Mouse (Mus musculus) liver, embryonic 14.5 days (tissue): ENCODE measurements around the gene Snrnp35. TPM values are rescaled to one million over a fixed set of nuclear protein-coding genes. Genes with fewer than 3 reads are reported as not detected.

Experiments
- ATAC-seq: fragments of 200-750 bp; cut with Nextera tagmentation; 2 replicates; pipeline ENCODE4 v1.8.0; 2017; ENCODE audit warnings: moderate number of reproducible peaks, mild to moderate bottlenecking, moderate library complexity; ENCODE audit not compliant: insufficient read depth
- DNase-seq, 3 experiments: peaks; one replicate each; pipeline ENCODE4 v3.0.0-alpha.2; 2012 to 2013; ENCODE audit warnings: low read depth in 3 of 3, low spot score in 3 of 3
- H3K27ac ChIP-seq: fragments of 300-500 bp; sonication (generic); 2 replicates; pipeline ENCODE4 v1.5.1; 2014; ENCODE audit warnings: moderate library complexity, mild to moderate bottlenecking, control low read depth, inconsistent platforms
- H3K27me3 ChIP-seq: fragments of 300-500 bp; sonication (generic); 2 replicates; pipeline ENCODE4 v1.6.1; 2014; ENCODE audit warnings: mild to moderate bottlenecking, low read length, moderate library complexity; ENCODE audit not compliant: control insufficient read depth, insufficient read depth
- H3K36me3 ChIP-seq: fragments of 300-500 bp; sonication (generic); replicated peaks from 2 replicates; pipeline ENCODE4 v1.6.1; 2014; ENCODE audit warnings: low read depth; ENCODE audit not compliant: control insufficient read depth, insufficient read depth
- H3K4me1 ChIP-seq, 2 experiments: fragments of 200-500 bp in 1 of 2; fragments of 300-500 bp in 1 of 2; sonication (generic) in 1 of 2; replicated peaks; 2 replicates each; pipeline ENCODE4 v1.6.1; 2012 to 2014; ENCODE audit warnings: antibody characterized with exemption in 1 of 2, inconsistent platforms in 1 of 2, low read length in 1 of 2; ENCODE audit not compliant: control insufficient read depth in 2 of 2, insufficient read depth in 2 of 2
- H3K4me2 ChIP-seq: fragments of 300-500 bp; sonication (generic); 2 replicates; pipeline ENCODE4 v1.6.1; 2014; ENCODE audit warnings: low read depth, mild to moderate bottlenecking, control low read depth, moderate library complexity
- H3K4me3 ChIP-seq, 2 experiments: fragments of 200-500 bp in 1 of 2; fragments of 300-500 bp in 1 of 2; sonication (generic) in 1 of 2; 2 replicates each; pipeline ENCODE4 v1.5.1; 2012 to 2014; ENCODE audit warnings: low read depth in 2 of 2, low read length in 2 of 2, mild to moderate bottlenecking in 2 of 2, control low read depth in 1 of 2, inconsistent platforms in 1 of 2, moderate library complexity in 1 of 2; ENCODE audit not compliant: insufficient read depth in 1 of 2
- H3K9ac ChIP-seq: fragments of 300-500 bp; sonication (generic); replicated peaks from 2 replicates; pipeline ENCODE4 v1.6.1; 2014; ENCODE audit warnings: mild to moderate bottlenecking, control low read depth, moderate library complexity
- H3K9me3 ChIP-seq: fragments of 300-500 bp; sonication (generic); 2 replicates; pipeline ENCODE4 v1.6.1; 2016; ENCODE audit warnings: low read length, mixed read lengths; ENCODE audit not compliant: control insufficient read depth
- CTCF ChIP-seq: IDR thresholded peaks from 2 replicates; pipeline ENCODE4 v1.5.1; 2016; ENCODE audit warnings: antibody characterized with exemption, low read depth, control low read depth
- EP300 ChIP-seq: IDR thresholded peaks from 2 replicates; pipeline ENCODE4 v1.6.1; 2016; ENCODE audit warnings: antibody characterized with exemption, low read depth
- WGBS: fragments of 180-500 bp; shearing (Covaris S2); extraction: QIAGEN DNeasy Blood & Tissue Kit; methylation state at CpG from one replicate; pipeline ENCODE4 v1.1.7; 2014; ENCODE audit not compliant: insufficient replicate concordance; 5-methylcytosine and 5-hydroxymethylcytosine counted together
- polyA plus RNA-seq, 2 experiments: library from polyadenylated mRNA; depleted of rRNA in 1 of 2; stranded (reverse) in 1 of 2; unstranded in 1 of 2; fragments of >200 nt; fragmentation: Nextera tagmentation in 1 of 2; extraction: Ambion mirVana in 1 of 2; gene quantifications; 2 replicates each; pipeline versions ENCODE4 v1.2.1 to v1.2.3; 2012 to 2014

The Snrnp35 gene
- polyA plus RNA-seq, 2 experiments, result 5.8 to 7.4 TPM

DNA sequence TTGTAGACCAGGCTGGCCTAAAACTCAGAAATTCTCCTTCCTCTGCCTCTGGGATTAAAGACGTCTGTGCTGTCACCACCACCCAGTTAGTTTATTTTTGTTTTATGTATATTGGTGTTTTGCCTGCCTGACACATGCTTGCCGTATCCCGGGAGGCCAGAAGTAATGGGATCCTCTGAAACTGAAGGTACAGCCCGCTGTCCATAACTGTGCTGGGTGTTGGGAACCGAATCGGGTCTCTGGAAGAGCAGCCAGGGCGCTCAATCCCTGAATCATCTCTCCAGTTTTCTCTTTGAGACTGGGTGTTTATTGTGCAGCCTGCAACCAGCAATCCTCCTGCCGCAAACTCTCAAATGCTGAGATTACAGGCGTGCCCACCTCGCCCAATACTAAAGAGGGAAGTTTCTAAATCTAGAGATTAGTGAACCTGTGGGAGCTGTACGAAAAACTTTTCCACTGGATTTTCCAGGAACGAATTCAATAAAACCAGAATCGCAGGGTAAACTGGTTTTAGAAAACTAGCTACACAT, 433 bp upstream of the Snrnp35 start:
- peaks cover 5 to 12% of the 10 kb centered on the region in 2 experiments for H3K4me1 ChIP-seq
- no peak for ATAC-seq
- no peaks in the 10 kb centered on the region for H3K36me3 ChIP-seq
- H3K9me3 ChIP-seq, result no peaks in the 10 kb centered on the region
- DNase-seq, result no peak
- peak overlapping the region; percentile 93 for H3K27ac ChIP-seq
- H3K27me3 ChIP-seq, result no peaks in the 10 kb centered on the region
- H3K9ac ChIP-seq, result peak overlapping the region; percentile 96
- peak overlapping the region; percentile 69 to 93 for H3K4me3 ChIP-seq
- H3K4me2 ChIP-seq, result peak overlapping the region; percentile 91
- WGBS, result 6% methylated on average over 13 of the region's 13 CpGs
- TF ChIP-seq CTCF (no peak), EP300 (no peak)

DNA sequence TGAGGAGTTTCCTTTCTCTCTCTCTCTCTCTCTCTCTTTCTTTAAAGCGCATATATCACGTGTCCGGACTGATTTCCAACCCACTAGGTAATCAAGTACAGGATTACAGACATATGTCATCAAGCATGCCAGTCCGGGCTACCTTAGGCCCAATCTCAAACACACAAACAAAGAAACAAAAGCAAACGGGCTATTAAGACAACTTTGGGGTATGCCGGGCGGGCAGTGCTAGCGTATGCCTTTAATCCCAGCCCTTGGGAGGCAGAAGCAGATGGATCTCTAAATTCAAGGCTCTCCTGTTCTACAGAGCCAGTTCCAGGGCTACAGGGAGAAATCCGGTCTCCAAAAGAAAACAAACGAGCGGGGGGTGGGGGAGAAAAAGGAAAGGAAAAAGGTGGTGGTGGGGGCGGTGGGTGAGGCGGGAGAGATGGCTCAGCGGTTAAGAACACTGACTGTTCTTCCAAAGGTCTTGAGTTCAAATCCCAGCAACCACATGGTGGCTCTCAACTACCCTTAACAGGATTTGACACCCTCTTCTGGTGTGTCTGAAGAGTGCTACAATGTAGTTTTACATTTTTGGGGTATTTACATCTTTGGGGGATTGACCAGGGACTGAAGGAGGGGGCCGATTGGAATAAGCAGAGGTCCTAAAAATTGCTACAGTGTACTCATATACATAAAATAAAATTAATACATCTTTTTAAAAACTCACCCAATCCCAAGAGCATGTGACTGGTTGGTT, 892 bp downstream of the Snrnp35 start:
- no peak for DNase-seq
- TF ChIP-seq EP300 (no peak), CTCF (no peak; the same call in 1 of the 2 replicates)

DNA sequence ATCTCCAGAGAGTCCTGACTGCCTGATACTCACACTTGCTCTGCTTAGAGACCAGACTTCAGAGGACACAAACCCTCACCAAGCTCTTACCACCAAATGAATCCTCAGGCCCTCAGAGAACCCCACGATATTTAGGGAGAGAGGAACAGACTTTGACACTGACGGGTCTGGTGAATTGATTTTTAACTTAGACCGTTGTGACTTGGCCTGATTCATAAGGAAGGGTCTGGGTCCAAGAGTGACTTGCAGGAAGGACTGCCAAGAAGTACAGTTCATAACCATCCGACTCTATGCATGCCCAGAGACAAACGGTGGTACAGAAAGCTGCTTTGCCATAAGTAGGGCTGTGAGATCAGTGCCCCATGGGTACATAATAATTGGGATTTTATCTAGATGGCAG, 2.7 kb downstream of the Snrnp35 start:
- H3K4me3 ChIP-seq, result no peak overlapping the region
- no peaks in the 10 kb centered on the region for H3K36me3 ChIP-seq
- H3K27ac ChIP-seq, result no peak overlapping the region
- 83% methylated on average over 5 of the region's 5 CpGs for WGBS
- peaks cover 5% of the 10 kb centered on the region in 2 experiments; a peak in 3 of 4 replicates for H3K4me1 ChIP-seq
- H3K9ac ChIP-seq, result no peak overlapping the region
- no peak overlapping the region for H3K4me2 ChIP-seq
- H3K27me3 ChIP-seq, result no peaks in the 10 kb centered on the region
- DNase-seq (no peak), ATAC-seq (no peak)
- no peak for TF ChIP-seq EP300
- TF ChIP-seq CTCF, result no peak
- H3K9me3 ChIP-seq, result no peaks in the 10 kb centered on the region

More for the DNA sequence above, 892 bp downstream of the Snrnp35 start:
- Histone ChIP-seq H3K27me3 (no peaks in the 10 kb centered on the region), H3K4me1 (peaks cover 5 to 8% of the 10 kb centered on the region in 2 experiments), H3K27ac (peak overlapping the region; percentile 93), H3K4me3 (peak overlapping the region; percentile 69 to 93), H3K9me3 (no peaks in the 10 kb centered on the region), H3K36me3 (no peaks in the 10 kb centered on the region), H3K9ac (peak overlapping the region; percentile 96), H3K4me2 (peak overlapping the region; percentile 91)
- ATAC-seq, result peak; percentile 31
- 4% methylated on average over 15 of the region's 15 CpGs for WGBS

DNA sequence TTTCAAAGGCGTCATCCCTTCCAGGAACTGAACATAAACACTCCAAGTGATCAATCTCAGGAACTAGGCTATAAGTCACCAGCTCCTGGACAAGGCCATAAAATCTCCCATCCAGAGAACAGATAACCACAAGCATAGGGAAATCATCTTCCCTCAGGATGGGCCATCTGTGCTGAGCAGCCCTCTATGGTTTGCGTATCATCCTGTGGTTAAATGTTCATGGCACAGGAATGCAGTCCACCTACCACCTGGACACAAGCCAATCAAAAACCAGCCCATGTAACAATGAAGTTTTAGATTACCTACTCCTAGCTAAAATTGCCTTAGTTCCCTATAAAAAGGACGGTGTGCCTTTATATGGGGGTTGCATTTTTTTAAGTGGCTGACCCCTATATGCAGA, 6.0 kb downstream of the Snrnp35 start:
- DNase-seq (no peak), ATAC-seq (no peak)
- H3K4me2 ChIP-seq, result no peak overlapping the region
- H3K4me1 ChIP-seq, result peaks cover 3 to 5% of the 10 kb centered on the region in 2 experiments; a peak in 3 of 4 replicates
- 78% methylated on average over 3 of the region's 3 CpGs for WGBS
- TF ChIP-seq CTCF, result no peak
- TF ChIP-seq EP300, result no peak
- H3K36me3 ChIP-seq, result no peaks in the 10 kb centered on the region
- no peak overlapping the region for H3K27ac ChIP-seq
- H3K27me3 ChIP-seq, result no peaks in the 10 kb centered on the region
- no peaks in the 10 kb centered on the region for H3K9me3 ChIP-seq
- H3K4me3 ChIP-seq, result no peak overlapping the region
- no peak overlapping the region for H3K9ac ChIP-seq

DNA sequence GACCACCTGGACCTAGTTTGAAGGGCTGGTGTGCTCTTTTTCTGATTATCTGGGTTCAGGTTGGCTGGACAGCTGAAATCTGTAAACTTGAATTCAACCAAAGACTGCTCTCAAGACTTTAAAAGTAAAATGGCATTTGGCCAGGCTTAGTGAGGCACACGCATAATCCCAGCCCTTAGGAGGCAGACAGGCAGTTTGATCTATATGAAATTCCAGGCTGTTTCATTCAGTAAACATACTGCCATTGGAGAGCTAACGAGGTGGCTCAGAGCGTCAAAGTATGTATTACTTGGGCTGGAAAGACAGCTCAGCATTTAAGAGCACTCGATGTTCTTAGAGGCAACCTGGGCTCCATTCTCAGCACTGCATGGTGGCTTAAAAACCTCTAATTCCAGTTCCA, 8.8 kb downstream of the Snrnp35 start:
- no peak for DNase-seq
- Histone ChIP-seq H3K9ac (no peak overlapping the region), H3K27ac (no peak overlapping the region), H3K4me3 (no peak overlapping the region), H3K4me2 (no peak overlapping the region), H3K36me3 (no peaks in the 10 kb centered on the region), H3K4me1 (peaks cover 0 to 5% of the 10 kb centered on the region in 2 experiments; a peak in 2 of 4 replicates), H3K9me3 (no peaks in the 10 kb centered on the region), H3K27me3 (no peaks in the 10 kb centered on the region)
- TF ChIP-seq EP300 (no peak), CTCF (no peak)
- no peak for ATAC-seq
- WGBS, result 80% methylated on average over 4 of the region's 4 CpGs
